Mouse (Mus musculus): ENCODE data around the gene Gch1.

GRCm38 (mm10) chr14:47105174-47105557, 84.0 kb downstream of the Gch1 start:
- TF ChIP-seq CTCF (IDR thresholded peaks at IDR 0.05; ENCODE audit: control insufficient read depth, insufficient read depth, low read length) (no peak), POLR2A (IDR thresholded peaks at IDR 0.05; ENCODE audit: borderline replicate concordance, control insufficient read depth, low read depth, low read length) (no peak)
